Mouse (Mus musculus) bone marrow, adult 2 months (tissue): ENCODE results near the gene Rgmb.

Experiments
- CTCF ChIP-seq: fragments of 200-500 bp; IDR thresholded peaks from 2 replicates; pipeline ENCODE4 v1.5.1; 2011; ENCODE audit warnings: low read length, control low read depth; ENCODE audit not compliant: control insufficient read depth, insufficient read depth
- POLR2A ChIP-seq: fragments of 200-500 bp; IDR thresholded peaks from 2 replicates; pipeline ENCODE4 v1.6.1; 2011; ENCODE audit warnings: low read depth, mild to moderate bottlenecking, control low read depth, low read length, borderline replicate concordance; ENCODE audit not compliant: control insufficient read depth

- no peak for TF ChIP-seq POLR2A
- TF ChIP-seq CTCF, result no peak
Measured at GRCm38 (mm10) chr17:15799195-15799793, 31.5 kb downstream of the Rgmb start.
